Mouse (Mus musculus) C2C12 (cell line): ENCODE results near the gene Ube2f.

Source experiments
- CTCF ChIP-seq: IDR thresholded peaks from one replicate; pipeline ENCODE4 v1.5.1; 2011; ENCODE audit not compliant: control insufficient read depth, insufficient read depth, insufficient read length
- FOSL1 ChIP-seq: IDR thresholded peaks from one replicate; pipeline ENCODE4 v1.8.0; 2011; ENCODE audit warnings: mild to moderate bottlenecking, low read length; ENCODE audit not compliant: poor library complexity, insufficient read depth, severe bottlenecking
- MAX ChIP-seq: IDR thresholded peaks from one replicate; pipeline ENCODE4 v1.6.1; 2011; ENCODE audit warnings: mild to moderate bottlenecking, control low read depth
- USF1 ChIP-seq: IDR thresholded peaks from one replicate; pipeline ENCODE4 v1.6.1; 2011; ENCODE audit warnings: low read depth, mild to moderate bottlenecking, control low read depth, moderate library complexity

GRCm38 (mm10) chr1:91324646-91325045 lies 74.5 kb downstream of the Ube2f start:
- no peak for TF ChIP-seq USF1
- TF ChIP-seq CTCF = no peak
- TF ChIP-seq FOSL1 = no peak
- TF ChIP-seq MAX = no peak
